Mouse (Mus musculus) ES-E14 (cell line): ENCODE data around the gene Foxg1.

Experiments used
- CHD2 ChIP-seq: IDR thresholded peaks from 2 replicates; pipeline ENCODE4 v1.6.1; 2014; ENCODE audit warnings: mild to moderate bottlenecking, low read depth, low read length, inconsistent platforms
- HCFC1 ChIP-seq: IDR thresholded peaks from 2 replicates; pipeline ENCODE4 v1.6.1; 2012; ENCODE audit warnings: low read length, inconsistent platforms, borderline replicate concordance; ENCODE audit not compliant: insufficient read depth
- MAFK ChIP-seq: IDR thresholded peaks from 2 replicates; pipeline ENCODE4 v1.6.1; 2014; ENCODE audit warnings: mild to moderate bottlenecking, low read depth, low read length, inconsistent platforms; ENCODE audit not compliant: insufficient read depth
- ZC3H11A ChIP-seq: IDR thresholded peaks from 2 replicates; pipeline ENCODE4 v1.6.1; 2012; ENCODE audit warnings: low read depth, mild to moderate bottlenecking, inconsistent platforms, low read length, borderline replicate concordance
- ZNF384 ChIP-seq: IDR thresholded peaks from 2 replicates; pipeline ENCODE4 v1.6.1; 2012; ENCODE audit warnings: low read depth, low read length, inconsistent platforms

DNA sequence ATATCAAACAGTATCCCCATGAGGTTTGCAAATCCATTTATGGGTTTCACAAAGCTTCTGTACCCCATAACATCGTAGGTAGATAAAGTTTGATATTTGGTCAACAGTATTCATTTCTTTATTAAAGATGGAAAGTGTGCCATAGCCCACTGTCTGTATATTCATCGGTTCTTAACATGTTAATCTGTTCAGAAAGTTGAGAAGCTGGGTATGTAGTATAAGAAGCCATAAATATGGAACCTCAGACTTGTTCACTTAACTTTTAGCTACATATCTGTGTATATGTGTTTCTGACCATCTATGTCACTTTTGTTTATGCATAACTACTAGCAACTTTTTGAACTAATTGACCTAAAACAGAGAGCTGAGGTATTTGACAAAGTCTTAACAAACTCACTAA is 13.5 kb downstream of the Foxg1 start:
- TF ChIP-seq MAFK (no peak), CHD2 (no peak), ZNF384 (no peak), HCFC1 (no peak), ZC3H11A (no peak)
